Mouse (Mus musculus): ENCODE measurements around the gene 1700011L22Rik. TPM values are rescaled to one million over a fixed set of nuclear protein-coding genes. Genes with fewer than 3 reads are reported as not detected.

1700011L22Rik gene
- polyA plus RNA-seq, 1 experiment, result not detected

DNA sequence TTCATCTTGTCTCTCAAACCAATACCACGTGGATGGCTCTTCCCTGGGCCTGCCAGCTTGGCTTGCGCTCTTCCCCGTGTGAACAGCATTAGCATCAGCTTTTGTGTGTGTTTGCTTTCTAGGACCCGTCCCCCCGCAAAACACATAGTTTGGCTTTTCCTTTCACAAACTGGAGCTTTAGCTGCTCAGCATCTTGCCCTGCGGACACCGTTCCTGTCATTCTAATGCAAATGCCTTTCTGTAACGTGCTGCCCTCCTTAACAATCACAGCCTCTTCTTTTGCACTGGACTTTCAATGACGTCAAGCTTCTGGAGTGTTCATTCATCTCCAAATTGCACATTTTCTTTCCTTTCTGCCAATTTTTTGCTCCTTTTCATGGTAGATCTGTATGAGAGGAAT lies 24.0 kb downstream of the 1700011L22Rik start:
- Histone ChIP-seq H3ac (ENCODE audit: control insufficient read depth, insufficient read length) (no peak overlapping the region), H3K4me3 (no peak overlapping the region)
- no peak for TF ChIP-seq MAX (IDR thresholded peaks at IDR 0.05; ENCODE audit: low read depth)
- TF ChIP-seq MYOD1 (IDR thresholded peaks at IDR 0.05; ENCODE audit: control insufficient read depth in 1 of 3, insufficient read length in 2 of 3, low read depth in 2 of 3), result no peak
- no peak for TF ChIP-seq E2F4 (IDR thresholded peaks at IDR 0.05; ENCODE audit: insufficient read depth)

DNA sequence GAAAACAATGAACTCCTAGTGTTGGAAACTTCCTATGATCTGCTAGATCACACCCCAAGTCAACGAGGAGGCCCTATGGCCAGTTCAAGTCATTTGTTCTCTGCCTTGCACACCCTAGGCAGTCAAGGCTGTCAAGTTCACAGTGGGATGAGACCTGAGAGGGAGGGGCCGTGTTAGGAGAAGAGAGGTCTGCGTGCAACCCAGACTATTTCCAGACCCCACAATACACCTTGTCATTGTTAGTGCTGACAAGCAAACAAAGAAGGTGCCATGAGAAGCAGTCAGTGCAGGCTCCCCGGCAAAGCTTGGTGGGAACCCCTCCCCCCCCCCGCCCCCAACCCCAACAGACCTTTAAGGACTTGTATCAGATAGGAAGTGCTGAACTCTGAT lies 25.6 kb downstream of the 1700011L22Rik start:
- TF ChIP-seq MYOG (IDR thresholded peaks at IDR 0.05; ENCODE audit: control insufficient read depth in 1 of 3, insufficient read depth in 1 of 3, insufficient read length in 2 of 3, low read depth in 2 of 3), result no peak
- no peak for TF ChIP-seq USF1 (IDR thresholded peaks at IDR 0.05; ENCODE audit: low read depth)
- no peak for TF ChIP-seq POLR2A (IDR thresholded peaks at IDR 0.05; ENCODE audit: insufficient read length, low read depth)
- TF ChIP-seq MYOD1 (IDR thresholded peaks at IDR 0.05; ENCODE audit: control insufficient read depth in 1 of 3, insufficient read length in 2 of 3, low read depth in 2 of 3), result no peak
- TF ChIP-seq SRF (IDR thresholded peaks at IDR 0.05; ENCODE audit: control insufficient read depth, insufficient read length, low read depth), result no peak
- H3K4me3 ChIP-seq, result no peak overlapping the region
- H3K36me3 ChIP-seq (ENCODE audit: control insufficient read depth, insufficient read depth), result no peaks in the 10 kb centered on the region
- no peaks in the 10 kb centered on the region for H3K79me2 ChIP-seq (ENCODE audit: control insufficient read depth, insufficient read depth)
- no peak overlapping the region for H3ac ChIP-seq (ENCODE audit: control insufficient read depth, insufficient read length)
- H3K4me2 ChIP-seq (ENCODE audit: low read depth), result no peak overlapping the region
- no peaks in the 10 kb centered on the region for H3K27me3 ChIP-seq (ENCODE audit: control insufficient read depth, insufficient read depth, insufficient read length)

More for the DNA sequence above, 24.0 kb downstream of the 1700011L22Rik start:
- Histone ChIP-seq H3K27me3 (ENCODE audit: control insufficient read depth, insufficient read depth, insufficient read length) (no peaks in the 10 kb centered on the region), H3K36me3 (ENCODE audit: control insufficient read depth, insufficient read depth) (no peaks in the 10 kb centered on the region), H3K4me2 (ENCODE audit: low read depth) (no peak overlapping the region), H3K79me2 (ENCODE audit: control insufficient read depth, insufficient read depth) (no peaks in the 10 kb centered on the region)

DNA sequence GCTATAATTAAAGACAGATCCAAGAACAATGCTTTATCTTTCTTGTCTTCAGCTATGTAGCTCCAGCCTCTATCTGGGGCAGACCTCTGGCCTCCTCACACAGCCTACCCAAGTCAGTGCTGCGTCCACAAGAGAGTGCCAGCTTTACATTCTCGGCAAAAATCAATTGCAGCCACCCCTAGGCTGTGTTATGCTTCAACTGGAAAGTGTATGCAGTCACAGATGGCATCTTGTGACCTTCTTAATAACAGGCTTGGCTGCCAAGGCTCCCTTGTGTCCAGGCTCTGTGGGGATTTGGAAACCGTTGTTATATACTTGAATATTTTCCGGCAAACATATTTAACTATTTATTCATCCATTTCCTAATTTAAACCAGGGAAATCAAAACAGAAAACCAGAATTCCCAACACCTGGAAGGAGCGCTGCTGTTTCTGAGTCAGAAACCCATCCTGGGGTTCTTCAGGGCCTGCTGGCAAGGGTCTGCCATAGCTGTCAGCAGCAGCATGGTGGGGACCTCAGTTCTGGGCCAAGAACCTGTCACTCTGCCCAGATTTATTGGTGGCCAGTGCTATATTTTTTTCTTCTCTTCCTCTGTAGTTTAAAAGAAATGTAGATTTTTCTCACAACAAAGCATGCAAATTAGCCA lies 26.1 kb downstream of the 1700011L22Rik start:
- no peak overlapping the region for H3ac ChIP-seq (ENCODE audit: control insufficient read depth, insufficient read length)
- H3K4me2 ChIP-seq (ENCODE audit: low read depth), result no peak overlapping the region
- TF ChIP-seq MAX (IDR thresholded peaks at IDR 0.05; ENCODE audit: low read depth) (no peak), CEBPB (IDR thresholded peaks at IDR 0.05; ENCODE audit: insufficient read depth, poor library complexity, severe bottlenecking) (no peak), SRF (IDR thresholded peaks at IDR 0.05; ENCODE audit: control insufficient read depth, insufficient read length, low read depth) (no peak), E2F4 (IDR thresholded peaks at IDR 0.05; ENCODE audit: insufficient read depth) (no peak), MYOD1 (IDR thresholded peaks at IDR 0.05; ENCODE audit: control insufficient read depth in 1 of 3, insufficient read length in 2 of 3, low read depth in 2 of 3) (no peak), POLR2A (IDR thresholded peaks at IDR 0.05; ENCODE audit: insufficient read length, low read depth) (no peak), TCF3 (IDR thresholded peaks at IDR 0.05; ENCODE audit: insufficient read length, low read depth) (no peak), USF1 (IDR thresholded peaks at IDR 0.05; ENCODE audit: low read depth) (no peak), REST (IDR thresholded peaks at IDR 0.05; ENCODE audit: insufficient read depth, insufficient read length) (no peak), MYOG (IDR thresholded peaks at IDR 0.05; ENCODE audit: control insufficient read depth in 1 of 3, insufficient read depth in 1 of 3, insufficient read length in 2 of 3, low read depth in 2 of 3) (no peak), POLR2AphosphoS2 (IDR thresholded peaks at IDR 0.05; ENCODE audit: insufficient read length, low read depth) (no peak), TCF12 (IDR thresholded peaks at IDR 0.05; ENCODE audit: insufficient read depth, poor library complexity, severe bottlenecking) (no peak)
- no peaks in the 10 kb centered on the region for H3K27me3 ChIP-seq (ENCODE audit: control insufficient read depth, insufficient read depth, insufficient read length)
- no peak overlapping the region for H3K4me3 ChIP-seq
- H3K79me2 ChIP-seq (ENCODE audit: control insufficient read depth, insufficient read depth), result no peaks in the 10 kb centered on the region
- H3K36me3 ChIP-seq (ENCODE audit: control insufficient read depth, insufficient read depth), result no peaks in the 10 kb centered on the region

DNA sequence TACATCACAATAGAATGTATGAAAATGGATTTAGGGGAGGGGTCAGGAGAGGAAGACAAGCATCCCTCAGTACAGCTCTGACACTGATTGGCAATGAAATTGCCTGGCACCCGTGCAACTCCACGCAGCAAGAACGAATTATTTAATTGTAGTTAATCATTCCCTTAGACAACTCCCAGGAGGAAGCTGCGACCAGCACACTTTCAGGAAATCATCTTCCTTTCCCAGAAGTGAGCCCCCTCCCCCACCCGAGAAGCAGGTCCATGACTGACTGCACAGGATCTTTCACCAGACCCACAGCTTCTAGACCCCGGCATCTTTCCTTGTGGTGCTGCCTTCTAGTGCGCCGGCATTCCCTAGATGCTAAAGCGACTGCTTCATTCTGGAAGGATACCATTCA lies 36.7 kb downstream of the 1700011L22Rik start:
- H3ac ChIP-seq (ENCODE audit: control insufficient read depth, insufficient read length), result no peak overlapping the region
- H3K4me2 ChIP-seq (ENCODE audit: low read depth), result no peak overlapping the region
- no peaks in the 10 kb centered on the region for H3K79me2 ChIP-seq (ENCODE audit: control insufficient read depth, insufficient read depth)
- TF ChIP-seq MYOD1 (IDR thresholded peaks at IDR 0.05; ENCODE audit: control insufficient read depth in 1 of 3, insufficient read length in 2 of 3, low read depth in 2 of 3), result no peak
- no peak for TF ChIP-seq E2F4 (IDR thresholded peaks at IDR 0.05; ENCODE audit: insufficient read depth)
- TF ChIP-seq REST (IDR thresholded peaks at IDR 0.05; ENCODE audit: insufficient read depth, insufficient read length), result no peak
- TF ChIP-seq TCF12 (IDR thresholded peaks at IDR 0.05; ENCODE audit: insufficient read depth, poor library complexity, severe bottlenecking), result no peak
- TF ChIP-seq MAX (IDR thresholded peaks at IDR 0.05; ENCODE audit: low read depth), result no peak
- H3K4me3 ChIP-seq, result no peak overlapping the region
- no peaks in the 10 kb centered on the region for H3K27me3 ChIP-seq (ENCODE audit: control insufficient read depth, insufficient read depth, insufficient read length)
- H3K36me3 ChIP-seq (ENCODE audit: control insufficient read depth, insufficient read depth), result no peaks in the 10 kb centered on the region

DNA sequence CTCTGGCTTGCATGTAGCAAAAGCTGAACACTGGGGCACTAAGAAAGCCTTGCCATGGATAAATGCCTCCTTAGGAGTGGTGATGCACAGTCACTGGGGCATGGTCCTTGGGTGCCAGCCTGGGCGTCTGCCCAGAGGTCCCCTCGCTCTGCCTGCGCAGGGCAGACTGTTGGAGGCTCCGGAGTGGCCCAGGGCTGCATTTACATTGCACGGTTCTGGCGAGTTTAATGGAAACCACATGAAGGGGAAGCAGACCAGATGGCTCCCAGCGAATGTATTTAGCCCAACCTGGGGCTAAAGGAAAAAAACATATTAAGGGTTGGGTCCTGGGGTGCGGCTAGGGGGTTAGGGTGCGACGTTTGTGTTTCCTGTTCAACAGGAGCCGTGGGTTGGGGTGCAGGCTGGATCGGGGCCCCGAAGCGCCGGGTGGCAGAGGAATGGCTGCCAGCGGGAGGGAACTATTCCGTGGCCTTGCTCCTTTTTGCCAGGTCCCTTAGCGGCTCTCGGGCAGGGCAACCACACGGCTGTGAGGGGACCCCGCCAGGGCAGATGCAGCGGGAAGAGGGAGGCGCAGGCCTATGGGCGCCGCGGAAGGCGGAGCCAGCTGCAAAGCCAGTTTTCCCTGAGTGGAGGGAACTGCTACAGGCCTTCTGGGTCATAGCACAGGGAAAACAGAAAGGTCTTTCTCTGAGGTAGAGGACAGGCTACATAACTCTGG lies 38.6 kb downstream of the 1700011L22Rik start:
- TF ChIP-seq MYOD1 (IDR thresholded peaks at IDR 0.05; ENCODE audit: control insufficient read depth in 1 of 3, insufficient read length in 2 of 3, low read depth in 2 of 3) (no peak), MAX (IDR thresholded peaks at IDR 0.05; ENCODE audit: low read depth) (no peak), MYOG (IDR thresholded peaks at IDR 0.05; ENCODE audit: control insufficient read depth in 1 of 3, insufficient read depth in 1 of 3, insufficient read length in 2 of 3, low read depth in 2 of 3) (peak in 1 of 3 experiments; percentile 61), REST (IDR thresholded peaks at IDR 0.05; ENCODE audit: insufficient read depth, insufficient read length) (no peak), CEBPB (IDR thresholded peaks at IDR 0.05; ENCODE audit: insufficient read depth, poor library complexity, severe bottlenecking) (no peak), USF1 (IDR thresholded peaks at IDR 0.05; ENCODE audit: low read depth) (no peak), TCF12 (IDR thresholded peaks at IDR 0.05; ENCODE audit: insufficient read depth, poor library complexity, severe bottlenecking) (no peak), TCF3 (IDR thresholded peaks at IDR 0.05; ENCODE audit: insufficient read length, low read depth) (no peak), E2F4 (IDR thresholded peaks at IDR 0.05; ENCODE audit: insufficient read depth) (no peak), SRF (IDR thresholded peaks at IDR 0.05; ENCODE audit: control insufficient read depth, insufficient read length, low read depth) (no peak), POLR2AphosphoS2 (IDR thresholded peaks at IDR 0.05; ENCODE audit: insufficient read length, low read depth) (peak; percentile 20), POLR2A (IDR thresholded peaks at IDR 0.05; ENCODE audit: insufficient read length, low read depth) (peak; percentile 52)
- no peaks in the 10 kb centered on the region for H3K36me3 ChIP-seq (ENCODE audit: control insufficient read depth, insufficient read depth)
- peak overlapping the region; percentile 100 for H3K4me2 ChIP-seq (ENCODE audit: low read depth)
- H3K27me3 ChIP-seq (ENCODE audit: control insufficient read depth, insufficient read depth, insufficient read length), result no peaks in the 10 kb centered on the region
- peak overlapping the region; percentile 31 for H3K4me3 ChIP-seq
- no peaks in the 10 kb centered on the region for H3K79me2 ChIP-seq (ENCODE audit: control insufficient read depth, insufficient read depth)
- no peak overlapping the region for H3ac ChIP-seq (ENCODE audit: control insufficient read depth, insufficient read length)

Data from myocyte (in vitro differentiated cells).